Mouse (Mus musculus): ENCODE results near the gene AW549877.

The AW549877 gene

GRCm38 (mm10) chr15:3984876-3985275 is 10.7 kb downstream of the AW549877 start:
- no peak for DNase-seq (ENCODE audit: low spot score)

DNA sequence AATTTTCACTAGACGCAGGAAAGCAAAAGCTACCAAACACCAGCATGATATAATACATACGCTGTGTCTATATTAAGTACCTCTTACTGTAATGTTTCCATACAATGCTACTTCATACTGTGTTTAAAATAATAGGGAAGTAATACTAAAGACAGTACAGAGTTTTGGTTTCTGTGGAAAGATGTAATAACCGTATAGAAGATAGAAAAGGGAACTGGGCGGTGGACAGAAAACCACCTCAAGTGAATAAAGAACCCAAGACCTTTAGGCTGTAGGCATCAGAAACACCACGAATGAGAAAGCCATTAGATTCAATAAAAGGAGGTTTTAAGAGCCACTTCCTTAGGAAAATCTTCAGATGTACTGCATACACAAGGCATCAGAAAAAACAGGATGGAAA is 12.8 kb downstream of the AW549877 start:
- DNase-seq (ENCODE audit: low spot score), result no peak

DNA sequence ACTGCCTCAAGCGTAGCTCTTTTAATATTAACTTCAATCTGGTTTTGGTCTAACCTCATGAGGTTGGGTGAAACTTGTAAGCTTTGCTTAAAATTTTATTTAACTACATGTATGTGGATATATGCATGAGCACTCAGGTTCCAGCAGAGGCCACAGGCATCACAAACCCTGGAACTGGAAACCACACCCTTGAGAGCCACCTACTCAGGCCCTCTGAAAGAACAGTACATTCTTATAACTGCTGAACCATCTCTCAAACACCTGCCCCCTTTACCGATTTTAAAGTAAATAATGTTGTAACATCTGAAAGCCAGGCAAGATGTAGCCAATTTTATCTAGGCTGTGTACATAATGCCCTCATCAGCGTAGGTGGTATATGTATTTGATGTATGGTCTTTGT is 15.7 kb downstream of the AW549877 start:
- no peak for DNase-seq (ENCODE audit: low spot score)

DNA sequence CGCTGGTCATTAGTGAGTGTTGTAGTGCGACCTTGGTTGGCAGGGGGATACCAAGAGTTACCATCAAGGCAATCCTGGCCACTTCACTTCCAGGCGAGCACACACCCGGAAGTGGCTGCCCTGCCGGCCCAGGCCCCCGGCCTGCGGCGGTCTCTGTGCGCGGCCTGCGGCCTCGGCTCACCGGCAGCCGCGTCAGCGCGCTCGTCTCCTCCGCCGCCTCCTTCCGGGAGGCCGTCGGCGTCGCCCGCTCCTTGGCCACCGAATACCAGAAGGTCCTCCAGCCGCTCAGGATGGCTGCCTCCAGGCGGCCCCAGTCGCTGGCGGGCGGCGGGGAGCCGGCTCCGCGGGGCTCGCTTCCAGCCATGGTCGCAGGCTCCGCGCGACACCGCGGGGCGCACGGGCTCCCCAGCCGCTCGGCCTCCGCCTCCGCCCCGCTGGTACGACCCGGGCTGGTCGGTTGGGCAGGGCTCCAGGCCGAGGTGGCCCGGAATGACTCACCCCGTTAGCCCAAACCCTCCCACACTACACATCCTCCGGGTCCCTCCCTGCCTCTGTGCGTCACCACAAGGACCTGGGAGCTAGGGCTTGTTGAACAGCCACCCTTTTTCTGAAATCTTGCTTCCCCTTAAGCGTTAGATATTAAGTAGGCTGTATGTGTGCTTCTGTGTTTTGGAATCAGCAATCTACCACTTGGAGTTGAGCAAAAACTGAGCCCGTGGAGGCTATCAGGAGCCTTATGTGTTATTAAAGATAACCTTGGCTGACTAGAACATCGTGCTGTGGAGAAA is 16.3 kb downstream of the AW549877 start, which contains the start of gene Fbxo4:
Gene Fbxo4 (minus strand): TSS at position 513 of the 788 bp plus-strand sequence.
- peak; percentile 42 for DNase-seq (ENCODE audit: low spot score)

GRCm38 (mm10) chr15:3978279-3978678 is 17.3 kb downstream of the AW549877 start:
- no peak for DNase-seq (ENCODE audit: low spot score)

DNA sequence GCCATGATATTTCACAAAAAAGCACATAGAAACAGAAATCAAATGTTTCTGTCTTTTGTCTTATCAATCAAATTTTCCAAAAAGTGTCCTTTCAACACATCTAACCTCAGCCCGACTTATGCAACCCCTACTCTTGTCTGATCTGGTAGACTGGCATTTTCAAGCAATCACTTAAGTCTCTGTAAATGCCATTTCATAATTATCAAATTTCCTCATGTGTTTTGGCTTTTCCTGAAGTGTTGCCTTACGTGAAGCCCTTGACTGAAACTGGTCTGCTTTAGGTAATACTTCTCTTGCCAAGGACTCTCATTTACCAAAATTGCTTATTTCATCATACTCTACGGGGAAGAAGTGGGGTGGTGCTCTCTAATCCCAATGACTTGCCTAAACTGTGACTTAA is 22.2 kb downstream of the AW549877 start:
- no peak for DNase-seq (ENCODE audit: low spot score)

- DNase-seq (ENCODE audit: low spot score), result no peak
Observed at GRCm38 (mm10) chr15:3970193-3970592, 25.4 kb downstream of the AW549877 start.

GRCm38 (mm10) chr15:3969743-3970142 is 25.8 kb downstream of the AW549877 start:
- DNase-seq (ENCODE audit: low spot score), result no peak

DNA sequence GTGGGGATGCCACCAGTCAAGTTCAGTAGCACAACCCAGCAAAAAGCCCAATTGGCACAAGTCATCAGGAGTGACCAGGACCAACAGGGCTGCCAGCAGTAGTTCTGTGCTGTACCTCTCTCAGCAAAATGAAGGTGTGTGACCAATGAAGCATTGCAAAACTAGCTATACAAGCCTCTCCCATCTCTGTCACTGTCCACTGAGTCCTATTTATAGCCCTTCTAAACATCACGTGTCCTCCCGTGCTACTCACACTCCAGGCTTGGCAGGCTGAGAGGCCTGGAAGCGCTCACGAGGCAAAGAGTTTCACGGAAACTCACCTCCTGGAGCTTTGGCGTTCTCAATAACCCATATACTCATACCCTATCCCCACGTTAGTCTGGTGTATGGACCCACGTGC is 33.3 kb downstream of the AW549877 start:
- no peak for DNase-seq (ENCODE audit: low spot score)

GRCm38 (mm10) chr15:3960094-3960493 is 35.5 kb downstream of the AW549877 start:
- DNase-seq (ENCODE audit: low spot score), result no peak

GRCm38 (mm10) chr15:3957982-3958381 is 37.6 kb downstream of the AW549877 start:
- DNase-seq (ENCODE audit: low spot score), result no peak

GRCm38 (mm10) chr15:3954971-3955370 is 40.6 kb downstream of the AW549877 start:
- DNase-seq (ENCODE audit: low spot score), result no peak

GRCm38 (mm10) chr15:3938132-3938531 is 57.4 kb downstream of the AW549877 start:
- no peak for DNase-seq (ENCODE audit: low spot score)

- no peak for DNase-seq (ENCODE audit: low spot score)
Observed at GRCm38 (mm10) chr15:3936056-3936455, 59.5 kb downstream of the AW549877 start.

DNA sequence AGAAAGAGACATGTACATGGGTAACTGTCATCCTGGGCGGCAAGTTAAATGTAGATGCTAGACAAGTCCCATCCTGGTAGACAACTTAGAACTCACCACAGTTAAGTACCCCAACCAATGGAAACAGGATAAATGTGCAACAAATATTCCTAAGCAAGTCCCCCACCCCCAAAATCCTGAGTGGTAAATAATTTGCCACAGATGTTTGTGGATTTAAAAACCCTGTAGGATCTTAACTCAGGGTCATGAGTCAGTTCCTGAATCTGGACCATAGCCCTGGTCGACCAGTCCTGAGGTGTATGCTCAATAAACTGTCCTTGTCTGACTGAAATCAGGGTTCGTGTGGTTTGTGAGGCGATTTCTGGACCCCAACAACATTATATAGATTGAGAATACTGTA is 62.1 kb downstream of the AW549877 start:
- DNase-seq (ENCODE audit: low spot score), result no peak
